Mouse (Mus musculus) cerebellum, postnatal 36 days (tissue): Measurements from ENCODE around the gene Ccdc177.
A peak's percentile ranks its signal among the peaks of the same experiment; 100 is the strongest.

Experiments used
- DNase-seq, 2 experiments: peaks; one replicate each; pipeline ENCODE4 v3.0.0; 2021 to 2022; ENCODE audit warnings: mixed read lengths in 2 of 2

The Ccdc177 gene

DNA sequence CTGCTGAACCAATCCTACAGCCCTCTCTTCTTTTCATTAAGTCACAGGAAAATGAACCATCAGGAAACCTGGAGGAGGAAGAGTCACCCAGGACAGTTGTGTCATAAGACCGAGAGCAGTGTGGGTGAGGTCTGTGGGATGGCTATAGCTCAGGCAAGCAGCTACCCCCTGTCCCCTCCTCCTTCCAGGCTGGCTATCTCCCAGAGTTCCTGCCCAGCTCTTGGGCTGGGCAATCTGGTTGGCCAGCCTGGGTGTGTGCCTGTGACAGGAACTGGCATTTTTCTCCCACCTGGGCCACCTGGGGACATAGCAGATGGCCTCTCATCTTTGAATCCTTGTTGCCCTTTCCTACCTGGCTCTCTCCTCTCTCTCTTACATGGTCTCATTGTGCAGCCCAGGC is 23.4 kb upstream of the Ccdc177 start:
- peak; percentile 95 to 96 for DNase-seq

DNA sequence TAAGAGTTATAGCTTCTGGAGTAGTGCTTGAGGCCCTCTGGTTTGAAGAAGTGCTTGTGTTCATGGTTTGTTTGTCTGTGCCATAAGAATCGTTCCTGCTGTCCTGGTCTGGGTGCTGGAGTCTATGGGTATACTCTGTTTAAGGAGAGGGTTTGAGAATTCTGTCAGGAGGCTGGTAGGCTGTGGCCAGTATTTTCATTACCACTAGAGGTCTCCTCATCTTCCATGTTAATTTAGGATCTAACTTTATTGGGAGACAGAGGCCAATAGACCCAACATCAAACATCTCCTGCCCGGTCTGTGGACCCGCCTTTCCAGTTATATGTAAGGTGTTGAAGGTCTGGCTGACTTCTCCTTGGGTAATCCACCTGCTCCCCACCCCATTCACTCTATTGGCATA is 22.4 kb upstream of the Ccdc177 start:
- DNase-seq = peak in 1 of 2 experiments; percentile 37

DNA sequence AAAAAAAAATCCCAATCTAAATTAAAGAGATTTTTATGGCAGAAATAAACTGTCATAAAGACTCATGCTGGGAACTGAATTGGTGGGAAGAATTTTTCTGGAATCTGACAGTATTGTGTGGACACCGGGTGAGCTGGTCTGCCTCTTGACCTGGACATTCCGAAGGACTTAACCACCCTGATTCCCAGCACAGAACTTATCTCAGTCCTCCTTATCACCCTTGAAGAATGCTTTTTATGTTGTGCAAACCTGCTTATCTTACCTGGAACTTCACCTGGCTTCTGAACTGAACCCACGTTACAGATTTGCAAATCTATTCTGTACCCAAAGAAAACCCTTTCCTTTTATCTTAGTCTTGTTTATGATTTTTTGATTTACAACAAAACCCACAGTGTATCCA is 21.7 kb upstream of the Ccdc177 start:
- no peak for DNase-seq

DNA sequence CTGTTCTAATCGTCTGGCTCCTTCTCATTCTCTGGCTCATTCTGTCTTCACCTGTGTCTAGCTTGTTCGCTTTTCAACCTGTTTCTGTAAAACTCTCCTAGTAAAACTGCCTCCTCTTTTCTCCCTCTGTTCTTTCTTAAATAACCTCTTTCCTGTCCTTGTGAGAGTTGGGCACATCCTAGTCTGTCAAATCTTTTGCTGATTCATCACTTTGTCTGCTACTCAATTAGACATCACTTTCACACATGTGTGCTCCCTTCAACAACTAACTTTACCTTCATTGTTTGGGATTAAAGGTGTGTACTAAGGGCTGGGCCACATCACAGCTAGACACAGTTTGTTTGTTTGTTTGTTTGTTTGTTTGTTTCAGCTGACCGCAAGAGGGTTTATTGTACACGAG is 19.3 kb upstream of the Ccdc177 start:
- DNase-seq = no peak

DNA sequence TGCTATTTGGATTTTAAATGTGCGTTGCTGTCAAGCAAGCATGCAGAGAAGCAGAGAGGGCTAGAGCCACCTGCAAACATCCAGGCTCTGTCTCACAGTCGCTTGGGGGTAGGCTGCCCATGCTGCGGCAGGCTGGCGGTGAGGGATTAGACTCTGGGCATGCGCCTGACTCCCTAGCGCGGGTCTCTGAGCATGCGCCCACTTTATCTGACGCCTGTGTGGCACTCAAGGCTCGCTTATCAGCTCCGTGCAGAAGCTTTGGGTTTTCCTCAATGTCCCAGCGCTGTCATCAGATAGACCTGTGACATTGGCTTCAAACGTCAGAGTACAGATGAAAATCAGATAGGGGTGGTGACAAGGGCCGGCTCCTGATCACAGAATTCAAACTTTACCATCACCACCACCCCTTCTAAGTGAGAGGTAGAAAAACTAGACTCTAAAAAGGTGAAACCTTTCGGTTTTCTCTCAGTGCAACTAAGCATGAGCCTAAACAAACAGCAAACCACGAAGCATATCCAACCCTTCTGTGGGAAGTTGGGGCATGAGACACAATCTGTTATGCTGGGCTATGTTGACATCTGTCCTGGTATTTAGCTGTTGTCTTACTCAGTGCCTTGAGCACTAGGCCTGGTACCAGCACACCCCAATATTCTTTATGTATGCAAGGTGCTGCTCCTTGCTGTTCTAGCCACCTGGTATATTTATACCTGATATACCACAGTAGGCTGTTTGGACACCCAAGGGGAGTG is 17.9 kb upstream of the Ccdc177 start:
- DNase-seq = no peak

DNA sequence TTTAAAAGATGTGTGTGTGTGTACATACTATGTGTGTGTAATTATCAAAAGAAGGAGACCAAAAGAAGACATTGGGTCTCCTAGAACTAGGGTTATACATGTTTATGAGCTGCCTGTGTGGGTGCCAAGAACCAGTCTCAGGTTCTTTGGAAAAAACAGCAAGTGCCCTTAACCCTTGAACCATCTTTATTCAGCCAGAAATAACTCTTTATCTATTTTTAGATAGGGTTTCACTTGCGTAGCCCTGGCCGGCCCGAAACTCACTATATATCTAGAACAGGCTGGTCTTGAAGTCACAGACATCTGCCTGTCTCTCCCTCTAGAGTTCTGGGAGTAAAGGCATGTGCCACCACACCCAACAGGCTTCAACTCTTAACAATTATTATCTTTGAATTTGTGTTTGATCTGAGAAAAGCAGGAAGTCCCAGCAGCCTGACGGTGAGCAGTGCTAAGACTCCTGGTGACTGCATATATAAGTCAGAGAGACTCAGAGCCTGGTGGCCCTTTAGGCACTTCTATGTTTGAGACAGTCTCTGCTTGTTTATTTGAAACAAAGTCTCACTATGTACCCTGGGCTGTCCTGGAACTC is 15.7 kb upstream of the Ccdc177 start:
- no peak for DNase-seq

DNA sequence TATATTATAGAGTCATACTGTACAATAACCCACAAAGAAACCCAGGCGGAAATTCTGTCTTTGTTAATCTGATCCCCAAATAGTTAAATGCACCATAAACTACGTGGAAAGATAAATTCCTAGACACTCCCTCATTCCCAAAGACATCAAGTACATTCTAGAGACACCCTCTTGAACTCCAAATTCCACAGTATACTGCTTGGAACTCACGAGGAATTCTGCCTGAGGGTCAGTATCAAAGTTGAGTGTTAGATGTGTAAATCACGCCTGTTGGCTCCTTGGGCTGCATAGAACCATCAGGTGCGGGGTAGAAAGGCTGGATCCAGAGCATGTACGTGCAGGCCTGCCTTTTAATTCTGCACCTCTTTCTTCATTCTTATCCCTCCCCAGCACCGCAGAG is 14.3 kb upstream of the Ccdc177 start:
- no peak for DNase-seq

DNA sequence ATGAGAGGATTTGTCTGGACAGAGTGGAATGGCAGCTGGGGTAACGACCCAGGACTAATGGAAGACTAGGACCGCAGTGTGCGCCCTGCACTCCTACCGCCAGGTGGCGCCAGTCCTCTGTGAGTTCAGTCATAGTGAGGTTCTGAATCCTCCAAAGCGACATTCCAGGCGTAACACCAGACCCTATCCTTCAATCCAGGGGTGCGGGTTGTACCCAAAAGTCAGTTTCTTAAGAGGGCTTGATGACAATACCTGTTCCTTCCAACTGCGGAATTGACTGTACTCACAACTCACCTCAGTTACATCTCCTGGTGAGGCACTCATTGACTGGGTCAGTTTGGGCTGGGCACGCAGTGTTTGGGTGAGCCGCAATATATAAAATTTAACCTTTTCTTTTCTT is 9.2 kb upstream of the Ccdc177 start:
- peak; percentile 82 to 87 for DNase-seq

DNA sequence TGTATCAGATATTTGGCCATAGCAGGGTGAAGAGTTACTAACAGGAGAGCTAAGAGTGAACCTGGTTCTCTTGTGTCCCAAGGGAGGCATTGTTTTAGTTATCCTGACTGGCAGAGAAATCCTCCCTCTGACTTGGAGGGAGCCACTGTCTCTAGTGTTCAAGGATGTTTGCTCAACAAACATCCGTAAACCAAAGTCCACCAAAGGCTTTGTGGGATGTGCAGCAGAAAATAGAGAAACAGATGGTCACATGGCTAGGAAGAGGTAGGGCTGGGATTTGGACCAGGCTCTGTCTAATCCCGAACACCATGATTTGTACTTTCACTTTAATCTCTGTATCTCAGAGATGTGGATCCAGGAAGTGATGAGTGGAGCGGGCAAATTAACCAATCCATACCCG is 3.6 kb upstream of the Ccdc177 start:
- DNase-seq = no peak

DNA sequence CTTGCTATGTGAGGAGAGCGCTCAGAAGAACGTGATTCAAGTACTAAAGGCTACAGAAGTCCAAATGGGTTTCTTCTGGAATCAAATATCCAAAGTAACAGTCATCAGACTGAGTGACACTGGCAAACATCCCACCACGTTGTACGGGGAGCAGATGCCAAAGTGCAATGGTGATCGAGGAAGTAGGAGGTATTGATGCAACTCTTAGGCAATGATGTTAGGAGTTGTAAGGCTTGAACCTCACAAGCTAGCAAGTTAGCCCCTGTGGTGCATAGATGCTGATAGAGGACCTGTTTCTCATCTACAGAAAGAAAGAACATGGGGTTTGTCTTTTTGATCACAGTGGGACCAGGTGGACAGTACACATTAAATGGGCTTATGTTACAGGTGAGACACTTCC is 2.5 kb upstream of the Ccdc177 start:
- no peak for DNase-seq

DNA sequence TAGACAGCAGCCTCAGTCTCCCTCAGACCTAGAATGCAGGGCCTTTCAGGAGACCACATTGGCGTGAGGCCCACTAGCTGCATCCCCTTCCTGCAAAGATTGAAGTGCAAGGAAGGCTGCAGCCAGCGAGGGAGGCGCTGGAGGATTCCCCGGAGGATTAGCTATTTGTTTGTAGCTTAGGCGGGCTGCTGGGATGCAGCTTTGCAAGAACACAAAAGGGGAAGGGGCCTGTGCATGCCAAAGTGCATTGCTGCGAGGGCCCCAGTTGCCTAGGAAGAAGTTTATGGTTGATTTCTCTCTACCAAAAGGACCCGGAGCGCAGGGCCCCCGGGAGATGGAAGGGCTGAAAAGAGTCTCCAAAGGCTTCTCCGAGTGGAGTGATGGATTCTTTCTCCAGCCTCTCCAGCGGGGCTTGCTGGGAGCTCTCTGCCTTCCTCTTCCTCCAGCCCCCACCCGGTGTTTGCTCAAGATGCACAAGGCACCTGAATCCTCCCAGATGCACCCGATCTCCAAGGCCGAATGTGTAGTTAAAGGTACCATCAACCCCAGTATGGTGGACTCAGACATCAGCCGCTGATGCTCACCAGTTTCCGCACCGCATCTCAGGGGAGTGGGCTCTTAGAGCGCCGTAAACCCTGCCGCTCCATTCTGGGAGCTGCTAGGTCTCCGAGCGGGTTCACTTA is 633 bp downstream of the Ccdc177 start:
- DNase-seq = peak; percentile 45 to 62

DNA sequence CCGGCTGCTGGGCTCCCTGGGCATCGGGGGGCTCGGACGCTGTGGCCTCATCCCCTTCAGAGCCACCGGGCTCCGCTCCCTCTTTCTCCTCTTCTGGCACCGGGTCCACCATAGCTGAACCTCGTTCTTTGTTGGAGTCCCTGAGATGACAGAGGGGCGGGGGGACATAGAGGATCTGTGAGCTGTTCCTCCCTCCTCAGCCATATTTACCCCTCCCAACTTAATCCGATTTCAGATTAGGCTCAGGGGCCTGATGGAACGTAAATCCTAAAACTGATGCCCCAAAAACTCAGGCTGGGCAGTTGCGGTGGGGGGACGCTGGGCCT is 1.1 kb downstream of the Ccdc177 start:
- DNase-seq = no peak

DNA sequence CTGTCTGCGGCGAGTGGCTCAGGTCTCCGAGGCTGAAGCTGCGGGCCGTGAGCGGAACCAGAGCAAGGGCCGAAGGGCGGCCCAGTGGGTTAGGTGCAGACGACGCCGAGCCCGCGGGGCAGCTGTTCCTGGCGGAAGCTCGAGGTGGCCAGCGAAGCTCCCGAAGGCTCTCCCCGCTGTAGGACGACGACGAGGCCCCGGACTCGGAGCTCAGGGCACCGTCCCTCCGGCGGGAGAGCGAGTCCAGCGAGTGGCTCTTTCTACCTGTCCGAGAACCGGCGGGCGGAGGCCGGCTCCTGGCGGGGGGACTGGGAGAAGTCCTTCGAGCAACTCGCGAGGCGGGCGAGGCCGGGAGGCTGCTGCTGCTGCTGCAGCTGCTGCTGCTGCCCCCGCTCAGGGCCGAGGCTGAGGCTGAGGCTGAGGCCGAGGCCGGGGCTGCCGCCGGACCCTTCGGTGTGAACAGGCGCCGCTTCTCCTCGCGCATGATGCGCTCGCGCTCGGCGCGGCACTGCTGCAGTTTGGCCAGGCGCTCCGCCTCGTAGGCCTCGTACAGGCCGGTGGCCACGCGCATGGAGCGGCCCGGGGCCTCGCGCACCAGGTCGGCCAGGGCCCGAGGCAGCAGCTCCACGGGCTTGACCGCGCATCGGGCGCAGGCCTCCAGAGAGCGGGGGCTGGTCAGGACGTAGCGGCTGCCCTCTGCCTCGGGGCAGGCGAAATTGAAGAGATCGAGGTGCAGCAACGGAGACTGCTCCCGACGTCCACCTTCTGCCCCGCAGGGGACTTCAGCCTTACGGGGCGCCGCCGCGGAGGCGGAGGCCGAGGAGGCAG is 1.7 kb downstream of the Ccdc177 start:
- peak; percentile 31 for DNase-seq

DNA sequence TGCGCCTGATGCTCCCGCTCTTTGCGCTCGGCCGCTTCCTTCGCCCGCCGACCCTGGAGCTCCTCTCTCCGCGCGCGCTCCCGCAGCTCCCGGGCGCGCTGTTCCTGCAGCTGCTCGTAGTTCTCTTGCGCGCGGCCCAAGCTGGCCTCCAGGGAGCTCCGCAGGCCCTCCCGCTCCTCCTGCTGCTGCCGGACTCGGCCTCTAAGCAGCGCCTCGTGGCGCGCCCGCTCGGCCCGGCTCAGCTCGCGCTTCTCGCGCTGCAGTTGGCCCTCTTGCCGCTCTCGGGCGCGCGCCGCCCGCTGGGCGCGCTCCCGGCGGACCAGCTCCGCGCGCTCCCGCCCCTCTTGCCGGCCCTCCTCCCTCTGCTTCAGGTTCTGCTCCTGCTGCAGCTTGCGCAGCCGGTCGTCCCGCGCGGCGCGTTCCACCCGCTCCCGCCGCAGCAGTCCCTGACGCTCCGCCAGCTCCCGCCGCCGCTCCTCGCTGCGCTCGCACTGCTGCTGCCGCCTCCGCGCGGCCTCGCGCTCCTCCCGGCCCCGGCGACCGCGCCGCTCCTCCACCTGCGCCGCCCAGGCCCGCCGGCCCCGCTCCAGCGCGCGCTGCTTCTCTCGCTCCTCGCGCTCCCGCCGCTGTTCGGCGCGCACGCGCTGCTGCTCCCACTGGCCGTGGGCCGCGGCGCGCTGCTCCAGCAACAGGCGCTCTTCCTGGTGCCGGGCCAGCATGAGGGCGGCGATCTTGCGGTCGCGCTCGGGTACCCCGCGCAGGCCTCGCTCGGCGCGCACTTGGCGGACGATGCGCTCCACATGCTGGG is 2.5 kb downstream of the Ccdc177 start:
- DNase-seq = peak; percentile 31 to 55

DNA sequence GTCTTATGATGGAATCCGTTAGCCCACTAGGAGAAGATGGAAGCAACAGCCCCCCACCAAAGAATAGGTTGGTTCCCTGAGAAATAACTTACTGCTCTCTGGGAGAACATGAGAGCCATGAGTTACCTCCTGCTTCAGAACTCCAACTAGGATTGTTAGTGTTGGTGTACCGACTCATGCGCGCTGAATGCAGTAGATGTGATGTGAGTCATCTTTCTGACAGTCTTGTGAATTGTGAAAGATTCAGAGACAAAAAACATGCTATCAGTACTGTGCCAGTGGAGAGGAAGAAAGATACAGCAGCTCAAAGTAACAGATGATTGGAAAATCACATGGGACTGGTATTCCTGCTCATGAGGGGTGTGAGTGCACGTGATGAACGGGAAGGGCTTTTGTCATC is 8.9 kb downstream of the Ccdc177 start:
- no peak for DNase-seq

DNA sequence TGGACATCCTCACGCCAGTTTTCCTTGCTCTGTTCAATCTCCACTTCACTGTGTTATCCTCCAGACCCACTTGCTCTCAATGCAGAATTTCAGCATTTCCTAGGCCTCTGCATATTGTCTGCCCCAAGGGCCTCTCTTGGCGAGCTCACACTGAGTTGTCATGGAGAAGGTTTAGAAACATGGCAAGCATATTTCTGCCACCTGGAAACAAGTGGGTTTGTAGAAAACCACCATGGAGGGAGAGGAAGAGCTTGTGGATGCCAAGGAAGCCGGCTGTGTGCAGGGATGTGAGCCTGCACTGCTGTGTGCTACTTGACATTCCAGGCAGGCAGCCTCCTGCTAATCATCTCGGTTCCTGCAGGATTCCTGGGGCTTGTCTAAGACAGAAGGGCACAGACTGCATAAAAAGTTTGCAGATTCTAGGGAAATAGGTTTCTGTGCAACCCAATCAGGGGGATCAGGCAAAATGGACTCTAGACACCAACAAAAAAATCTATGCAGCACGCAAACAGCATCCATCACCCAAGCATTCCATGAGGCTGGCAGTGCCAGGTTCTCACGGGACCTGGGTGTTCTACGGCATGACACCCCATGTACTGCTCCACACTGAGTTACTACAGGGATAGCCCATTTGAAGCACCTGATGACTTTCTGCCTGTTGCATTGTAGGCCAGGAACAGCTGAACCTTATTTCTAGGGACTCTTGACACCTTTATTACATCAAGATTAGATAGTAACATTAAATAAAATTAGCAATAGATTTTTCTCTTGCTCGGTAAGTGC is 14.3 kb downstream of the Ccdc177 start:
- DNase-seq = no peak

DNA sequence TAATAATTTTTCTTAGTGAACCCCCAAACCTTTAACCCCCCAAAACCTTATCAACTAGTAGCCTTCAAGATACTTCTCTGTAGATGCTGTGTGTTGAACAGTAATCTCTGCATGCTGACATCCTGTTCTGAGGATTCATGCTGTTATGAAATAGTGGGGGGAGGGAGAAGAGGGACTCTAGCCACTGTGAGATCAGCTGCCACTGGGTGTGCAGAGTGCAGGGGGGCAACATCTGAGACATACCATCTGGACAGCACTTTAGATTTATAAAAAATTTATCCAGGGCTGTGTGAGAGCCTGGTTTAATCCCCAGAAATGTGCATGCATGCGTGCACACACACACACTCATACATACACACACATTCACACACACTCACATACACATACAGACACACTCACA is 15.9 kb downstream of the Ccdc177 start:
- no peak for DNase-seq

DNA sequence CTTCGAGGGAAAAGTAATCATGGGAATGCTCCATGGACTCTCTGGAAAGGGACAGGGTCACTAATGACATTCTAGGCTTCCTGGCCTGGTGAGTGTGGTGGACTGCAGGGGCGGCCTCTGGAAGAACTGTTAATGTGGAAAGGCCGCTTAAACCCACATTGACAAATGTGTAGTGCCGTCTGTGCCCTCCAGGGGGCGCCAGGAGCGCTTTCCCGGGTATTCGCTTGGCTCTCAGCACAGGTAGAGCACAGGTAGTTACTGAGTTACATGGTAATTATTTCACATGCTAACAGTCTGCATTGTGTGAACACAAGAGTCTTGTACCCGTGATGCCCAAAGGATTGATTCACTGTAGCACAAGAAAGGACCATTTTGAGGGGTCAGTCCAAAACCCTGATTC is 21.0 kb downstream of the Ccdc177 start:
- DNase-seq = peak; percentile 56 to 70

DNA sequence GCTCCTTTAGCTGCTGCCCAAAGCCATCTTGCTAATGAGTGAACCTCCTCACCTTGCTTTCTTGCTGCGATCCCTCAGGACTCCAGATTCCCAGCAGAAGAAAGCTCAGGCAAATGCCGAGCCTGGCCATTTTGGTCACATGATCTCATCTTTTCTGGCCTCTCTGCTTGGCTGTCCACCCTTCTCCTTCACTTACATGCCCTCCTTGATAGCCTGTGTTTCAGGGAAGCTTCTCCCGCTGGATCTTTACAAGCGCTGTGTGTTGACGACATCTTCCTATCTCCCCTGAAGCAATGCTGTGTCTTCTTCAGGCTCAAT is 23.2 kb downstream of the Ccdc177 start:
- no peak for DNase-seq

DNA sequence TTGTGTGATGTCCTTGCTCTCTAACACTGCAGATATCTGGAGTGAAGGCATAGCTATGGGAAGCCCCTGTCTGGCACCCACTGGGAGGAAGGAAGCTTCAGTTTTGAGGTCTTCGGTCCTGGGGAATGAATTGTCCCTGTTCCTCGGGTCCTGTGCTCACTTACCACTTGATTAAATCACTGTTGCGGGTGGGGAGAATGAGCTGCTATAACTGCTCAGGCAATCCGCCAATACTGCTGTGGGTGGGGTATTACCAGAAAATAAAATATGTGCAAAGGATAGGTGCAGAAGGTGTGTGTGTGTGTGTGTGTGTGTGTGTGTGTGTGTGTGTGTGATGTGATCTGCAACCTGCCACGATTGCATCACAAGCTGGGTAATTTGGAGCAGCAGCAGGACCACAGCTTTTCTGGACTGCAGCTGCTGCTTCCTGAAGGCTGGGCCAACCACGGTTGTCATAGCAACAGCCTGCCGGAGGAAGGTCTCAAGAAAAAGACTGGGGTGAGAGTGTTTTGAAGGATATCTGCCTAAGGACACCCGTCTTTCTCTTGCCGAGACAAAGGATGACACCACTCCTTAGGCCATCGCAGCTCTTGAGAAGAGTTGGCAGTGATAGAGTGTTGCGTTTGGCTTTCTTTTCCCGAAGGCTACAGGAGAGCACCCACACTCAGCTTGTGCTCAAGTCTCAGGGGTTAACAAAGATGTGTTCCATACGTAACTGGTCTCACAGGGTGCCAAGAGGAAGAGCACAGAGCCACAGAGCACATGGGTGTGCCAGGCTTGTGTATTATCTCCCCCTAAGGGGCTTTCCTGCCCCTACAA is 23.8 kb downstream of the Ccdc177 start:
- DNase-seq = peak; percentile 8 to 22
